Mouse (Mus musculus): ENCODE results near the gene Fam118b. TPM values are rescaled to one million over a fixed set of nuclear protein-coding genes. Genes with fewer than 3 reads are reported as not detected.

The Fam118b gene
- total RNA-seq, 2 experiments from 2014 or later = 26.5 to 27.0 TPM

GRCm38 (mm10) chr9:35188700-35189099 lies 78.9 kb downstream of the Fam118b start:
- no peak overlapping the region for H3K4me3 ChIP-seq
- no peak overlapping the region for H3K27ac ChIP-seq
- intact Hi-C loops (cut with DNase I) = no loop called here
- no peak; the same call in 1 of the 2 replicates for TF ChIP-seq CTCF (IDR thresholded peaks at IDR 0.05)
- peak; percentile 42 to 43 for DNase-seq (ENCODE audit: extremely low spot score in 1 of 2, low spot score in 2 of 2)

DNA sequence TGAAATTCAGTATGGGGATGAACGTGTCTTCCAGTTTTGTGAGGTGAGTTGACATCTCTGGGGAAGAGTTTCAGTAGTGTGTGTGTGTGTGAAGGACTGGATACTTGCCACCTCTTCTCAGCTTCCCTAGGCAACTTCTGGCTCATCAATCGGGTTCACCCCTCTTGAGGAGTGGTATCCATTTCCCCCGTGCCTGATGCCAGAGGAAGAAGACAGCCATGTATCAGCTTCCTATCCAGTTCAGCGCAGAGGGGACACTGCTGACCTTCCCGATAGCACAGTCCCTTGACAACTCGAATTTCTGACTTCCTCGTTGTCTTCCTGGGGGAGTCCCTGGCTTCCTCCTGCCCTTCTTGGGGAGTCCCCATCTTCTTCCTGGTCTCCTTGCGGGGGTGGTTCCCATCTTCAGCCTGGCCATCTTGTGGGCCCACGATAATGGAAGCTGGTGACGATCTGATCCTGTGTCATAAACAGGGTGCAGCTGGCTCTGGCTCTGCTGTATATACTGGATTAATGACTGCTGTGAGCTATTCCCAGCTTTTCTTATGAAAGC lies 80.2 kb downstream of the Fam118b start:
- no peak for TF ChIP-seq CTCF (IDR thresholded peaks at IDR 0.05)
- no peak overlapping the region for H3K4me3 ChIP-seq
- no peak overlapping the region for H3K27ac ChIP-seq
- no peak for DNase-seq (ENCODE audit: extremely low spot score in 1 of 2, low spot score in 2 of 2)
- intact Hi-C loops (cut with DNase I) = no loop called here

DNA sequence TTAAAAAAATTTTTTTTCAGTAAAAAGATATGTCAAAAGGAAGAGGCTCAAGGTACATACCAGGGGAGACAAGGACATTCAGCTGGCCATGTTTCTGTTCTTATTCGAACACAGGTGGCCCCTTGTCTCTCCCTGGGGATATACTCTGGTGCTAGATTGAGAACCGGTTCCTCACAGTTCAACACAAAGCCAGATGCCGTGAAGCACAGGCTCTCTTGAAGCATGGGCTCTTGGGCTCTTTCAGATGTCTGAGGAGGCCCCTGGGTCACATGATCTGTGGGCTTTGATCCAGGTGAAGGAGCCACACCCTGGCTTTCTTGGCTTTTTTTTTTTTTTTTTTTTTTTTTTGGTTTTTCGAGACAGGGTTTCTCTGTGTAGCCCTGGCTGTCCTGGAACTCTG lies 81.2 kb downstream of the Fam118b start:
- no peak for DNase-seq (ENCODE audit: extremely low spot score in 1 of 2, low spot score in 2 of 2)
- Histone ChIP-seq H3K4me3 (no peak overlapping the region), H3K27ac (no peak overlapping the region)
- intact Hi-C loops (cut with DNase I) = no loop called here
- TF ChIP-seq CTCF (IDR thresholded peaks at IDR 0.05) = no peak

DNA sequence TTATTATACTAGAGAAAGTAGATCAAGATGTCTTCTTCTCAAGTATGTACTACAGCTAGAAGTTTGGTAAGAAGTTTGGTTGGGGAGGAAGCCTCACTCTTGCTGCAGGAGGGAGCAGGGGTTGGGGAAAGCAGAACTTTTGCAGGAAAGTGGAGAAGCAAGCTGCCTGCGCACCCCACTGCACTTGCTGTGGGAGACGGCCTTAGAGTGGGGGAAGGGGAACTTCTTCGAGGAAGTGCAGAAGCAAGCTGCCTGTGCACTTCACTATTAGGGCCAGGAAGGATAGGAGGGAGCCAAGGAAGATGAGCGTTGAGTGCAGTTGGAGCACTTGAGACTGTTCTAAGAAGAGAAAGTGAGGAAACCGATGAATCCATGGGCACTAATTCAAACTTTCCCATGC lies 84.2 kb downstream of the Fam118b start:
- Histone ChIP-seq H3K27ac (no peak overlapping the region), H3K4me3 (no peak overlapping the region)
- no peak for DNase-seq (ENCODE audit: extremely low spot score in 1 of 2, low spot score in 2 of 2)
- intact Hi-C loops (cut with DNase I) = no loop called here
- TF ChIP-seq CTCF (IDR thresholded peaks at IDR 0.05) = no peak

- DNase-seq (ENCODE audit: extremely low spot score in 1 of 2, low spot score in 2 of 2) = no peak
- intact Hi-C loops (cut with DNase I) = no loop called here
- Histone ChIP-seq H3K27ac (no peak overlapping the region), H3K4me3 (no peak overlapping the region)
- no peak for TF ChIP-seq CTCF (IDR thresholded peaks at IDR 0.05)
Observed at GRCm38 (mm10) chr9:35182832-35183231, 84.8 kb downstream of the Fam118b start.

GRCm38 (mm10) chr9:35176124-35176659 lies 91.4 kb downstream of the Fam118b start:
- Histone ChIP-seq H3K27ac (peak overlapping the region; percentile 98), H3K4me3 (peak overlapping the region; percentile 72)
- TF ChIP-seq CTCF (IDR thresholded peaks at IDR 0.05) = no peak
- DNase-seq (ENCODE audit: extremely low spot score in 1 of 2, low spot score in 2 of 2) = no peak
- intact Hi-C loops (cut with DNase I) = loop anchor here (2.0 kb wide), 1 partner anchor 35 kb away; the partner anchor contains the start of gene Foxred1

- DNase-seq (ENCODE audit: extremely low spot score in 1 of 2, low spot score in 2 of 2) = peak; percentile 96 to 97
- Histone ChIP-seq H3K27ac (peak within 1 kb of the TSS; percentile 98), H3K4me3 (peak within 1 kb of the TSS; percentile 72)
- intact Hi-C loops (cut with DNase I) = loop anchor here (2.0 kb wide), 1 partner anchor 35 kb away; the partner anchor contains the start of gene Foxred1
- TF ChIP-seq CTCF (IDR thresholded peaks at IDR 0.05) = no peak
Observed at GRCm38 (mm10) chr9:35175251-35176123, 92.1 kb downstream of the Fam118b start, which contains the start of gene Dcps. TSS of gene Dcps (minus strand) at chr9:35176061.

DNA sequence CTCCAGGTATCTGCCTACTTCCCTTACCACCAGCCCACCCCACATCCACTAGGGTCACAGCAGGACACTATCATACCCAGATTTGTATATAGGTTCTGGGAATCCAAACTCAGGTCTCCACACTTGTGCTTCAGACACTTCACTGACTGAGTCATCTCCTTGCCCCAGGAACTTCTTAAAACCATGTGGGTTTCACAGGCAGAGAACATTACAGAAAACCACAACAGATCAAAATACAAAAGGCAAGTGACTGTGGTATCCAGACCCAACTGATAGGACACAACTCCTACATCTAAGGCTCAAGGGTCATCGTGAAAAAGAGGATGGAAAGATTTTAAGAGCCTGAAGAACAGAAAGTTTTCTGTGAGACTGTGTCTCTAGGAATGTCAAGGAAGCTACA lies 94.3 kb downstream of the Fam118b start:
- Histone ChIP-seq H3K27ac (no peak overlapping the region), H3K4me3 (no peak overlapping the region)
- intact Hi-C loops (cut with DNase I) = no loop called here
- DNase-seq (ENCODE audit: extremely low spot score in 1 of 2, low spot score in 2 of 2) = no peak
- TF ChIP-seq CTCF (IDR thresholded peaks at IDR 0.05) = no peak

DNA sequence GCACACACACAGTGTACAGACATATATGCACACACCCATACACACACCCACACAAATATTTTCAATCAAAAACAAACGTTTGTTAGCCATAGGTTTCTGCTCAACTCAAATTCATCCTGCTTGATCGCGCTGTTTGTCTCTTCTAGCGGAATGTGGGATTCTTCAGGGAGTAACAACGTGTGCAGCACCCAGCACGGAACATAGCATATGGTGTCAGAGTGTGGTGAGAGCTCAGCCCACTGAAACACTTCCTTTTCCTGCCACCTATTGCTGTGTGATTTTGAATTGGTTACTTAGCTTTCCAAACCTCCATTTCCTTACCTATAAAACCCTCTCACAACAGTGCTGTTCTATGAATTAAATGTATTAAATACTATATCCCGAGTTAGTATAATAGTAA lies 97.5 kb downstream of the Fam118b start:
- DNase-seq (ENCODE audit: extremely low spot score in 1 of 2, low spot score in 2 of 2) = no peak
- no peak overlapping the region for H3K4me3 ChIP-seq
- H3K27ac ChIP-seq = no peak overlapping the region
- TF ChIP-seq CTCF (IDR thresholded peaks at IDR 0.05) = no peak
- intact Hi-C loops (cut with DNase I) = no loop called here

Other genes starting within 250 kb of the Fam118b start
- 10 to 100 TPM; 24.4 to 25.2 TPM for gene St3gal4, start 148.5 kb downstream of the Fam118b start, total RNA-seq (2021)
- 10 to 100 TPM; 17.5 to 17.7 TPM for gene Dcps, start 91.7 kb downstream of the Fam118b start, total RNA-seq (2021)
- 10 to 100 TPM; 60.7 to 69.9 TPM for gene Srpr, start 67.6 kb downstream of the Fam118b start, total RNA-seq (2021)
- gene Tirap, start 67.5 kb downstream of the Fam118b start, total RNA-seq (2021) = 1 to 10 TPM; 1.1 to 2.1 TPM
- gene Foxred1, start 56.8 kb downstream of the Fam118b start, total RNA-seq (2021) = 10 to 100 TPM; 33.4 to 36.4 TPM
- 10 to 100 TPM in 1 of 2 experiments, 1 to 10 TPM in 1; 8.9 to 10.0 TPM for gene Rpusd4, start 60 bp upstream of the Fam118b start, total RNA-seq (2021)
- 1 to 10 TPM; 7.9 to 8.3 TPM for gene Cdon, start 153.3 kb upstream of the Fam118b start, total RNA-seq (2021)

All from left cerebral cortex, adult 2 months (tissue).